Mouse (Mus musculus) neural tube, embryonic 13.5 days (tissue): Measurements from ENCODE around the gene Smad6. TPM values are rescaled to one million over a fixed set of nuclear protein-coding genes. Genes with fewer than 3 reads are reported as not detected.

Experiments used
- ATAC-seq: fragments of 200-750 bp; cut with Nextera tagmentation; 2 replicates; pipeline ENCODE4 v1.8.0; 2017; ENCODE audit warnings: low read depth, mild to moderate bottlenecking, moderate TSS enrichment, moderate library complexity
- H3K27ac ChIP-seq: fragments of 300-500 bp; sonication (generic); replicated peaks from 2 replicates; pipeline ENCODE4 v1.5.1; 2015; ENCODE audit warnings: moderate library complexity, mild to moderate bottlenecking, inconsistent platforms
- H3K27me3 ChIP-seq: fragments of 300-500 bp; sonication (generic); 2 replicates; pipeline ENCODE4 v1.6.1; 2015; ENCODE audit warnings: mild to moderate bottlenecking, inconsistent platforms
- H3K36me3 ChIP-seq: fragments of 300-500 bp; sonication (generic); 2 replicates; pipeline ENCODE4 v1.6.1; 2015; ENCODE audit warnings: mild to moderate bottlenecking, inconsistent platforms
- H3K4me1 ChIP-seq: fragments of 300-500 bp; sonication (generic); replicated peaks from 2 replicates; pipeline ENCODE4 v1.6.1; 2015; ENCODE audit warnings: inconsistent platforms
- H3K4me2 ChIP-seq: fragments of 300-500 bp; sonication (generic); 2 replicates; pipeline ENCODE4 v1.6.1; 2015; ENCODE audit warnings: inconsistent platforms, mild to moderate bottlenecking, moderate library complexity
- H3K4me3 ChIP-seq: fragments of 300-500 bp; sonication (generic); 2 replicates; pipeline ENCODE4 v1.5.1; 2015; ENCODE audit warnings: mild to moderate bottlenecking, inconsistent platforms
- H3K9ac ChIP-seq: fragments of 300-500 bp; sonication (generic); 2 replicates; pipeline ENCODE4 v1.6.1; 2015; ENCODE audit warnings: moderate library complexity, mild to moderate bottlenecking, inconsistent platforms
- H3K9me3 ChIP-seq: fragments of 300-500 bp; sonication (generic); 2 replicates; pipeline ENCODE4 v1.6.1; 2016; ENCODE audit warnings: inconsistent platforms
- WGBS: fragments of 180-500 bp; shearing (Covaris S2); methylation state at CpG from one replicate; pipeline ENCODE4 v1.1.7; 2015; 5-methylcytosine and 5-hydroxymethylcytosine counted together
- polyA plus RNA-seq: library from polyadenylated mRNA; unstranded; fragments of >200 nt; fragmentation: Nextera tagmentation; extraction: Ambion mirVana; gene quantifications from 2 replicates; pipeline ENCODE4 v1.2.1, GENCODE M21; 2015

The Smad6 gene
- polyA plus RNA-seq: 3.8 and 4.1 TPM in 2 replicates

- WGBS: under 1% methylated on average over 59 of the region's 60 CpGs
- H3K4me3 ChIP-seq: peak within 1 kb of the TSS; percentile 66
- H3K4me1 ChIP-seq: peaks cover 66% of the 10 kb centered on the region
- no peaks in the 10 kb centered on the region for H3K9me3 ChIP-seq
- H3K9ac ChIP-seq: peak within 1 kb of the TSS; percentile 86
- H3K27me3 ChIP-seq: peaks cover 37% of the 10 kb centered on the region
- H3K36me3 ChIP-seq: no peaks in the 10 kb centered on the region
- peak within 1 kb of the TSS; percentile 74 for H3K27ac ChIP-seq
- ATAC-seq: peak; percentile 71
- peak within 1 kb of the TSS; percentile 83 for H3K4me2 ChIP-seq
Observed at GRCm38 (mm10) chr9:64021853-64022561, at the start of gene Smad6. TSS of gene Smad6 (minus strand) at chr9:64022059.

GRCm38 (mm10) chr9:64070674-64071073, 48.8 kb upstream of the Smad6 start:
- H3K36me3 ChIP-seq: no peaks in the 10 kb centered on the region

GRCm38 (mm10) chr9:64069131-64069530, 47.3 kb upstream of the Smad6 start:
- Histone ChIP-seq H3K4me3 (no peak overlapping the region), H3K27me3 (no peaks in the 10 kb centered on the region), H3K9ac (no peak overlapping the region), H3K9me3 (no peaks in the 10 kb centered on the region), H3K4me1 (peaks cover 17% of the 10 kb centered on the region), H3K27ac (no peak overlapping the region), H3K4me2 (no peak overlapping the region), H3K36me3 (no peaks in the 10 kb centered on the region)
- WGBS: 82% methylated on average over 5 of the region's 5 CpGs
- no peak for ATAC-seq

More at GRCm38 (mm10) chr9:64070674-64071073, 48.8 kb upstream of the Smad6 start:
- 90% methylated on average over 5 of the region's 5 CpGs for WGBS
- no peak for ATAC-seq
- Histone ChIP-seq H3K4me1 (peaks cover 17% of the 10 kb centered on the region), H3K4me2 (no peak overlapping the region), H3K27ac (no peak overlapping the region), H3K27me3 (no peaks in the 10 kb centered on the region), H3K4me3 (no peak overlapping the region), H3K9me3 (no peaks in the 10 kb centered on the region), H3K9ac (no peak overlapping the region)

- H3K27ac ChIP-seq: no peak overlapping the region
- H3K4me3 ChIP-seq: no peak overlapping the region
- no peaks in the 10 kb centered on the region for H3K36me3 ChIP-seq
- H3K4me2 ChIP-seq: no peak overlapping the region
- no peaks in the 10 kb centered on the region for H3K27me3 ChIP-seq
- 88% methylated on average over 1 of the region's 1 CpGs for WGBS
- H3K9me3 ChIP-seq: no peaks in the 10 kb centered on the region
- no peak overlapping the region for H3K9ac ChIP-seq
- ATAC-seq: no peak
- H3K4me1 ChIP-seq: peaks cover 17% of the 10 kb centered on the region
Observed at GRCm38 (mm10) chr9:64068571-64068970, 46.7 kb upstream of the Smad6 start.

- no peaks in the 10 kb centered on the region for H3K27me3 ChIP-seq
- no peak for ATAC-seq
Observed at GRCm38 (mm10) chr9:64067787-64068186, 45.9 kb upstream of the Smad6 start.

GRCm38 (mm10) chr9:64060033-64060539, 38.2 kb upstream of the Smad6 start:
- peak; percentile 44; the same call in 1 of the 2 replicates for ATAC-seq

More at GRCm38 (mm10) chr9:64067787-64068186, 45.9 kb upstream of the Smad6 start:
- Histone ChIP-seq H3K9ac (no peak overlapping the region), H3K9me3 (no peaks in the 10 kb centered on the region), H3K4me1 (peaks cover 17% of the 10 kb centered on the region), H3K4me3 (no peak overlapping the region), H3K36me3 (no peaks in the 10 kb centered on the region), H3K27ac (no peak overlapping the region), H3K4me2 (no peak overlapping the region)
- WGBS: 90% methylated on average over 5 of the region's 5 CpGs

GRCm38 (mm10) chr9:64057903-64058650, 36.2 kb upstream of the Smad6 start:
- no peak overlapping the region for H3K4me3 ChIP-seq
- no peaks in the 10 kb centered on the region for H3K36me3 ChIP-seq
- ATAC-seq: peak; percentile 78; the same call in 1 of the 2 replicates
- no peak overlapping the region for H3K9ac ChIP-seq
- H3K4me2 ChIP-seq: no peak overlapping the region
- H3K9me3 ChIP-seq: no peaks in the 10 kb centered on the region
- peaks cover 25% of the 10 kb centered on the region for H3K4me1 ChIP-seq
- no peak overlapping the region; the same call in 1 of the 2 replicates for H3K27ac ChIP-seq
- peaks cover 35% of the 10 kb centered on the region for H3K27me3 ChIP-seq
- WGBS: 54% methylated on average over 7 of the region's 7 CpGs

More at GRCm38 (mm10) chr9:64060033-64060539, 38.2 kb upstream of the Smad6 start:
- H3K9me3 ChIP-seq: no peaks in the 10 kb centered on the region
- H3K4me3 ChIP-seq: peak overlapping the region; percentile 20
- peak overlapping the region; percentile 55 for H3K9ac ChIP-seq
- peak overlapping the region; percentile 49 for H3K4me2 ChIP-seq
- no peak overlapping the region for H3K27ac ChIP-seq
- H3K4me1 ChIP-seq: peaks cover 25% of the 10 kb centered on the region
- peaks cover 35% of the 10 kb centered on the region for H3K27me3 ChIP-seq
- WGBS: 4% methylated on average over 30 of the region's 30 CpGs
- no peaks in the 10 kb centered on the region for H3K36me3 ChIP-seq

GRCm38 (mm10) chr9:64055162-64055561, 33.3 kb upstream of the Smad6 start:
- Histone ChIP-seq H3K27me3 (peaks cover 25% of the 10 kb centered on the region), H3K36me3 (no peaks in the 10 kb centered on the region), H3K9me3 (no peaks in the 10 kb centered on the region), H3K27ac (no peak overlapping the region), H3K4me1 (peaks cover 25% of the 10 kb centered on the region), H3K4me2 (no peak overlapping the region), H3K4me3 (no peak overlapping the region), H3K9ac (no peak overlapping the region)
- ATAC-seq: no peak
- 62% methylated on average over 9 of the region's 9 CpGs for WGBS

GRCm38 (mm10) chr9:64053786-64054185, 31.9 kb upstream of the Smad6 start:
- Histone ChIP-seq H3K4me1 (peaks cover 26% of the 10 kb centered on the region), H3K36me3 (no peaks in the 10 kb centered on the region), H3K27me3 (peaks cover 12% of the 10 kb centered on the region; the same call in 1 of the 2 replicates), H3K4me2 (no peak overlapping the region), H3K27ac (no peak overlapping the region), H3K4me3 (no peak overlapping the region), H3K9ac (no peak overlapping the region), H3K9me3 (no peaks in the 10 kb centered on the region)
- no peak for ATAC-seq
- 59% methylated on average over 4 of the region's 4 CpGs for WGBS

- Histone ChIP-seq H3K4me1 (peaks cover 13% of the 10 kb centered on the region), H3K27ac (no peak overlapping the region), H3K9me3 (no peaks in the 10 kb centered on the region), H3K4me3 (no peak overlapping the region), H3K4me2 (no peak overlapping the region), H3K36me3 (no peaks in the 10 kb centered on the region), H3K9ac (no peak overlapping the region), H3K27me3 (peaks cover 12% of the 10 kb centered on the region; the same call in 1 of the 2 replicates)
- WGBS: 91% methylated on average over 2 of the region's 2 CpGs
- no peak for ATAC-seq
Observed at GRCm38 (mm10) chr9:64051241-64051640, 29.4 kb upstream of the Smad6 start.

GRCm38 (mm10) chr9:64050513-64051065, 28.7 kb upstream of the Smad6 start:
- Histone ChIP-seq H3K4me3 (no peak overlapping the region), H3K4me1 (peaks cover 14% of the 10 kb centered on the region), H3K9me3 (no peaks in the 10 kb centered on the region), H3K27me3 (peaks cover 12% of the 10 kb centered on the region; the same call in 1 of the 2 replicates), H3K27ac (peak overlapping the region; percentile 28; the same call in 1 of the 2 replicates), H3K9ac (no peak overlapping the region), H3K4me2 (peak overlapping the region; percentile 61), H3K36me3 (no peaks in the 10 kb centered on the region)
- no peak for ATAC-seq
- WGBS: 40% methylated on average over 8 of the region's 8 CpGs
